12 mouse cellular contexts compared by ENCODE assay signal in genomic region chr11:112872677-112873367, GRCm38 (mm10).
DNase-seq lines count a peak whose midpoint lies in the region; ATAC-seq lines count a peak whose summit lies in the region.
"Had no signal": no experiment of that assay in that cellular context is flagged by ENCODE, and none has a peak within 500 bp of the region (broad histone marks: within the 10 kb centered on the region; RNA-seq: fewer than 3 reads in every experiment).

No protein-coding gene starts in this region.

- no peak overlapping the region for H3K4me3 ChIP-seq in neural tube, embryonic 11.5 days (ENCODE audit: low read depth, low read length)
- H3K4me3 ChIP-seq in intestine, embryonic 14.5 days (ENCODE audit: low read depth, low read length), result no peak overlapping the region
- H3K4me3 ChIP-seq in limb, embryonic 13.5 days, result no peak overlapping the region
- H3K4me3 ChIP-seq: liver, embryonic 15.5 days had no signal

- H3K4me2 ChIP-seq in neural tube, embryonic 11.5 days (ENCODE audit: low read depth), result no peak overlapping the region
- no peak overlapping the region for H3K4me2 ChIP-seq in intestine, embryonic 14.5 days (ENCODE audit: low read length)
- H3K4me2 ChIP-seq in limb, embryonic 13.5 days (replicated peaks), result 0 out of 2 replicates have a peak overlapping the region, but pooled peaks have one; percentile 14
- H3K4me2 ChIP-seq: liver, embryonic 15.5 days had no signal

- no peaks in the 10 kb centered on the region for H3K36me3 ChIP-seq in neural tube, embryonic 11.5 days (ENCODE audit: control insufficient read depth, insufficient read depth, low read length)
- no peaks in the 10 kb centered on the region for H3K36me3 ChIP-seq in intestine, embryonic 14.5 days (ENCODE audit: control insufficient read depth, insufficient read depth, low read length)
- H3K36me3 ChIP-seq in limb, embryonic 13.5 days, result no peaks in the 10 kb centered on the region
- H3K36me3 ChIP-seq: liver, embryonic 15.5 days had no signal

- no peak for ATAC-seq in neural tube, embryonic 11.5 days (ENCODE audit: insufficient read depth, low FRiP score, low TSS enrichment)
- ATAC-seq in intestine, embryonic 14.5 days (replicated peaks; ENCODE audit: low FRiP score, low TSS enrichment, low read depth), result no peak; the same call in 1 of the 2 replicates
- ATAC-seq in limb, embryonic 13.5 days (ENCODE audit: low FRiP score, low read depth), result no peak
- ATAC-seq in monocyte, adult 5-6 weeks (replicated peaks; ENCODE audit: insufficient number of reproducible peaks, low FRiP score, low TSS enrichment, poor library complexity, severe bottlenecking), result no peak
- no peak for ATAC-seq in megakaryocyte progenitor cell, adult 5-6 weeks (replicated peaks; ENCODE audit: poor library complexity)

- H3K4me1 ChIP-seq in neural tube, embryonic 11.5 days (ENCODE audit: control insufficient read depth, insufficient read depth, low read length), result peaks cover 34% of the 10 kb centered on the region
- peaks cover 8% of the 10 kb centered on the region for H3K4me1 ChIP-seq in intestine, embryonic 14.5 days (replicated peaks; ENCODE audit: control insufficient read depth, insufficient read depth, low read length)
- H3K4me1 ChIP-seq in limb, embryonic 13.5 days, result peaks cover 31% of the 10 kb centered on the region
- H3K4me1 ChIP-seq: liver, embryonic 15.5 days had no signal

- no peaks in the 10 kb centered on the region for H3K27me3 ChIP-seq in neural tube, embryonic 11.5 days (ENCODE audit: control insufficient read depth, insufficient read depth, low read length)
- no peaks in the 10 kb centered on the region for H3K27me3 ChIP-seq in intestine, embryonic 14.5 days (replicated peaks; ENCODE audit: control insufficient read depth, insufficient read depth, low read length)
- H3K27me3 ChIP-seq in limb, embryonic 13.5 days, result peaks cover 3% of the 10 kb centered on the region; the same call in 1 of the 2 replicates

- no peak overlapping the region for H3K9ac ChIP-seq in neural tube, embryonic 11.5 days (ENCODE audit: low read length)
- no peak overlapping the region for H3K9ac ChIP-seq in intestine, embryonic 14.5 days (ENCODE audit: low read length)
- H3K9ac ChIP-seq in limb, embryonic 13.5 days, result no peak overlapping the region
- H3K9ac ChIP-seq: liver, embryonic 15.5 days had no signal

- H3K9me3 ChIP-seq in neural tube, embryonic 11.5 days (ENCODE audit: control insufficient read depth, low read length), result no peaks in the 10 kb centered on the region
- H3K9me3 ChIP-seq in intestine, embryonic 14.5 days (ENCODE audit: control insufficient read depth, low read length), result no peaks in the 10 kb centered on the region
- no peaks in the 10 kb centered on the region for H3K9me3 ChIP-seq in limb, embryonic 13.5 days
- H3K9me3 ChIP-seq: liver, embryonic 15.5 days had no signal

- H3K27ac ChIP-seq in neural tube, embryonic 11.5 days (ENCODE audit: low read depth, low read length), result peak overlapping the region; percentile 72
- H3K27ac ChIP-seq in intestine, embryonic 14.5 days (ENCODE audit: low read depth), result peak overlapping the region; percentile 29; the same call in 1 of the 2 replicates
- H3K27ac ChIP-seq in limb, embryonic 13.5 days, result 0 out of 2 replicates have a peak overlapping the region, but pooled peaks have one; percentile 3
- H3K27ac ChIP-seq: liver, embryonic 15.5 days had no signal

- peak; percentile 41 for DNase-seq in neural tube, embryonic 11.5 days (ENCODE audit: low spot score)
- no peak for DNase-seq in neural tube, embryonic 10.5 days (ENCODE audit: extremely low spot score, low spot score)
- no peak for DNase-seq in intestine, embryonic 14.5 days (ENCODE audit: low spot score)
- no peak for DNase-seq in left cerebral cortex, adult 8-10 months (ENCODE audit: low spot score in 2 of 2)
- DNase-seq in thymus, postnatal 14 days, result no peak
- DNase-seq: B cell, adult 2 months; cerebellum, postnatal 36 days; heart, postnatal 36 days had no signal

- 31% methylated on average over 11 of the region's 11 CpGs for WGBS in neural tube, embryonic 11.5 days
- 44% methylated on average over 11 of the region's 11 CpGs for WGBS in intestine, embryonic 14.5 days
- WGBS in limb, embryonic 13.5 days, result 40% methylated on average over 11 of the region's 11 CpGs

Comparison
In these comparisons a context has a peak if more than half of its experiments do, and no peak if none do; other contexts are left out.
1. H3K27ac ChIP-seq: peak in every context shown above with its lines; median percentile 72 in neural tube, embryonic 11.5 days; 29 in intestine, embryonic 14.5 days; 3 in limb, embryonic 13.5 days.